Mouse (Mus musculus) lung, adult 2 months (tissue): ENCODE measurements around the gene Med27. TPM values are rescaled to one million over a fixed set of nuclear protein-coding genes. Genes with fewer than 3 reads are reported as not detected.

Experiments used
- DNase-seq: peaks from one replicate; pipeline ENCODE4 v3.0.0; 2022
- H3K4me1 ChIP-seq: fragments of 200-500 bp; 2 replicates; pipeline ENCODE4 v1.6.1; 2011; ENCODE audit warnings: low read length; ENCODE audit not compliant: control insufficient read depth, insufficient read depth
- H3K4me3 ChIP-seq: fragments of 200-500 bp; replicated peaks from 2 replicates; pipeline ENCODE3; 2011; ENCODE audit warnings: low read depth, mild to moderate bottlenecking, control low read depth, low read length; ENCODE audit errors: extremely low read depth
- CTCF ChIP-seq: fragments of 200-500 bp; IDR thresholded peaks from 2 replicates; pipeline ENCODE4 v1.5.1; 2011; ENCODE audit warnings: mild to moderate bottlenecking, low read length, control low read depth; ENCODE audit not compliant: insufficient read depth
- POLR2A ChIP-seq: fragments of 200-500 bp; IDR thresholded peaks from 2 replicates; pipeline ENCODE4 v1.6.1; 2011; ENCODE audit warnings: low read depth, mild to moderate bottlenecking, control low read depth, low read length, borderline replicate concordance; ENCODE audit errors: extremely low read depth
- WGBS: fragments of 180-500 bp; shearing (Covaris S2); methylation state at CpG from one replicate; pipeline ENCODE4 v1.1.7; 2018; 5-methylcytosine and 5-hydroxymethylcytosine counted together
- polyA plus RNA-seq: library from polyadenylated mRNA; depleted of rRNA; stranded (reverse); fragments of >200 nt; gene quantifications from 2 replicates; pipeline ENCODE4 v1.2.3, GENCODE M21; 2012

Gene Med27
- polyA plus RNA-seq, 1 experiment: 38.7 TPM

DNA sequence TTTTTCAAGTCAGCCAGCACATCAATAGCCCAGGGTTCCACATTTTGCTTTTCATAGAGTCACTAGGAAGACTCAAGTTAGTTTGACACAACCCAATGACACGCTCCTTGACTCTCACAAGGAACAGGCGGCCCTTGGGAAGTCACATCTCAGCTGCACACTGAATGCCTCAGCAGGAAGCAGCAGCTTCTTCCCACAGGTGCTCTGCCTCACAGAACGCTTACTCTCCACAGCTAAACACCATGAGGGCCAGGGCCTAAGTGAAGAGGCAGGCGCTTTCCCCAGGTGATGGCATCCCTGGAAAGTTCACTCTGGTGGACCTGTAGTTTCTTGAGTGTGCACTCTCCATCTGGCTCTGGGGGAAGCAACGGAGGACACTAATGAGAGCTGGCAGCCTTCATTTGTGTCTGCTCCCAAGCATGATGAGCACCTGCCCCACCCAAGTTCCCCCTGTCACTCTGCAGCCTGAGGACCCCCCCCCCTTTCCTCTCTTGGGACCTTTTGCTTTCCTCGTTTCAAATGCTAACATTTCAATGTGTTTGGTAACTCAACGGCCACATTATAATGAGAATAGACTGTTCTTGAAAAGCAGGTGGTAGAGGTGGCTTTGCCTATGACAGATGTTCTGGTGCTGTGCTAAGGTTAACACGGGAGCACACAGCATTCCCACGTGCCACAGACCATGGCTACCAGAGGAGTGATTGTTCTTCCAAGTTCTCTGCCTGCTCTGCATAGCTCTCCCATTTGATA, 154.2 kb downstream of the Med27 start:
- WGBS: 80% methylated on average over 9 of the region's 9 CpGs
- Histone ChIP-seq H3K4me3 (no peak overlapping the region), H3K4me1 (no peaks in the 10 kb centered on the region)
- DNase-seq: no peak
- TF ChIP-seq CTCF: no peak
- no peak for TF ChIP-seq POLR2A

DNA sequence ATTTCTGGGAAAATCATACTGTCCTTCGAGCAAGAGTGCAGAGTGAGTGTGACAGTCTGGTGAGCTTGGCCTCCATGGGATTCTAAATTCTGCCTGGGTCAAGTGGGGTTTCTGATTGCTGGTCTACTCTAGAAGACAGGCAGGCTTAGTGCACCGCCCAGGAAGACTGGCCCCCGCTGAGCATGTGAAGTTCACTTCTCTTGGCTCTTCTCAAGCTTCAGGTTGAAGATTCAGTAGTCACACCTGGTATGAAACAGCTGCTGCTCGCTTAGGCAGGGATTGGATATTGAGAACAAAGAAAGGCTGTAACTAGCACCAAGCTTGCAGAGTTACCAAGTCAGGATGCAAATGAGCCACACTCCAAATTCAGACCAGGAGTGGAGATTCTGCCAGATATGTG, 154.8 kb downstream of the Med27 start:
- WGBS: 82% methylated on average over 4 of the region's 4 CpGs
- no peaks in the 10 kb centered on the region for H3K4me1 ChIP-seq
- no peak for DNase-seq
- no peak for TF ChIP-seq CTCF
- no peak for TF ChIP-seq POLR2A
- H3K4me3 ChIP-seq: no peak overlapping the region

DNA sequence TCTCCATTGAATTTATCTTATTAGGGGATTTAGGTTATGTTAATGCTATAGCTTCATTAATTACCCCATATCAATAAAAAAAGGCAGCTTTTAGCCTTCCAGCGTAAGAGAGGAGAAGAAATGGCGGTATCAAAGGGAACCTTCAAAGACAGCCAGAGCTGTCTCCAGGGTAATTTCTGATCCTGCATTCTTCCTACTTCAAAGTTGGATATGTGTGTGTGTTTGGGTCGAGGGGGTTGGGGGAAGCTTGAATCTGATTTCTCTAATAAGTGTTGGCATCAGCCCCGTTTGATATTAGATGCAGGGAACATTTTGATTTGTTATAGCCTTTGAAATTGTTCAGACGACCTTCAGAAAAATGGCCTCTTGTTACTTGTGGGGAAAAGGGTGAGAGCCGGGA, 158.2 kb downstream of the Med27 start:
- no peaks in the 10 kb centered on the region for H3K4me1 ChIP-seq
- DNase-seq: no peak
- WGBS: 79% methylated on average over 6 of the region's 6 CpGs
- TF ChIP-seq POLR2A (no peak), CTCF (no peak)
- H3K4me3 ChIP-seq: no peak overlapping the region

DNA sequence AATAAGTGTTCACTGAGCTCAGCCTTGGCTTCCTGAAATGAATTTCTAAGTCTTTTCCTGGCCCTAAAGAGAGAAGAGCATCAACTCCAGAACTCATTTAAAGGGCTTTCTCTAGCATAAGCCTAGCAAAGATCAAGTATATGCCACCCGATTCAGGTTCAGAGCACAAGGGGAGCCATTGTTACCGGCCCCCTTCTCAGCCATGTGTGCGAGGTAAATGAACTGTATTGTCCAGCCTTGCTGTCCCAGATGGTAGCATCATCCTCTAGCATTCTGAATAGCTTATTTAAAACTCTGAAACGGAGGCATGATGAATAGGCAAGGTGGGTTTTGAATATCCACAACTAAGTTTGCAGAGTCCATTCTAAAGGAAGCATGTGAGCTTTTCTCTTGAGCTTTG, 159.8 kb downstream of the Med27 start:
- DNase-seq: no peak
- TF ChIP-seq CTCF (no peak), POLR2A (no peak)
- 85% methylated on average over 4 of the region's 4 CpGs for WGBS

DNA sequence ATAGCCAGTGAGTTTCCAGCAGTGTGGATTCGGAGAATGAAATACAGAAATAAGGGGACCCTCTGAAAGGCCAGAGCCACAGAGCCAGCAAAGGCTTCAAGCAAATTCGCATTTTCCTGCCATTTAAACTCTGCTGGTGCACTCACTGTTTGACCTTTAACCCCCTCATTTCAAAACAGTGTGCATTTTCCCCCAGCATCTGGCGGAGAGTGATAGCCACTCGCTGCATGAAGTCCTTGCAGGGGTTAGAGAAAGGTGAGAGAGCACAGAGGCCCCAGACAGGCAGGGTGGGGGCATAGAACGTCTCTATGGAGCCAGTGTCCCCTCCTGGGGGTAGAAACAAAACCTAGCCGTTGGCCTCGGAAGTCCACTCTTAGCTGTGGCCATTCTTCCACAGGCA, 166.5 kb downstream of the Med27 start:
- 71% methylated on average over 7 of the region's 7 CpGs for WGBS
- TF ChIP-seq POLR2A (no peak), CTCF (no peak)

More for the DNA sequence above, 159.8 kb downstream of the Med27 start:
- H3K4me1 ChIP-seq: no peaks in the 10 kb centered on the region
- no peak overlapping the region for H3K4me3 ChIP-seq

DNA sequence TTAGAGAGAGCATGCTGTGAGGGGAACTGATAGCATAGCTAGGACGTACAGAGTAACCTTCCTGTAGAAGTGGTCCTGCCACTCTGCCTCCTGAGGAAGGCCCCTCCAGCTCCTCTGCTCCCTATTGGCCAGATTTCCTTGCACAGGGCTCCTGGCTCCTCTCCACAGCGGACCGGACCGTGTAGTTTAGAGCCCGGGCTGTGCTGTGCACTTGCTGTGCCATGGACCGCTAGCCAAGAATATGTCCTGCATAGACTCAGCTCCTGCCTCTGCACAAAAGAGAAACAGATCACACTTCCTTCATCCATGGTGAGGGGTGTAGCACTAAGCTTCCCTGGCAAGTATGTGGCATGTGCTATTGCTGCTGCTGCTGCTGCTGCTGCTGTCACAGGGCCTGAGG, 168.2 kb downstream of the Med27 start:
- TF ChIP-seq POLR2A (no peak), CTCF (no peak)
- 79% methylated on average over 6 of the region's 6 CpGs for WGBS

More for the DNA sequence above, 166.5 kb downstream of the Med27 start:
- no peak overlapping the region for H3K4me3 ChIP-seq
- DNase-seq: no peak
- no peaks in the 10 kb centered on the region for H3K4me1 ChIP-seq

DNA sequence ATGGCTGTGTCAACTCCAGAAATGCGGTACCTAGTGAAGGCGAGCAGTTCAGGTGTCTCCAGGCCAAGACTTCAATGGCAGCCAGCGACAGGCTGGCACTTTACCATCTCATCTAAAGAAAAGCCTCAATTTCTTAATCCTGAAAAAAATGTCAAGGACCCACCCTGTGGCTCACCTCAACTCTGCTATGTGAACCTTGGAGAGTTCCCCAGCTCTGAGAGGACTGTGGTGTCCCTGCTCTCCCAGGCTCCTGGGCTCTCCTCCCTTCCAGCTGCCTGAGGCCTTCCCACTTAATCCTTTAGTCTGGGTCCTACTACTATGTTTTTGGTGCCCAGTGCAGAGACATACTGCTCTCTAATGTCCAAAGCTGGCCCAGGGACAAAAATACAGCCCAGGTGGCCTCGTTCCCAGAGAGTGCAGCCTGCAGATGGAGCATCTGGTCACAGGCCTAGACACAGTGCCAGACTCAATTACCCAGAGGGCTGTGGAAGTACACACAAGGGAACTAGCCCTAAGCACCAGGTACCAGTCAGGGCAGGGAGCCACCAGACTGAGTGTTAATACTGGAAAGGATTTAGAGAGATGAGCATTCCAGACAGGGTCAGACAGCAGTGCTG, 169.3 kb downstream of the Med27 start:
- 88% methylated on average over 4 of the region's 4 CpGs for WGBS
- no peak for TF ChIP-seq CTCF
- TF ChIP-seq POLR2A: no peak
- no peak overlapping the region for H3K4me3 ChIP-seq
- DNase-seq: no peak
- no peaks in the 10 kb centered on the region for H3K4me1 ChIP-seq

More for the DNA sequence above, 168.2 kb downstream of the Med27 start:
- no peak overlapping the region for H3K4me3 ChIP-seq
- no peaks in the 10 kb centered on the region for H3K4me1 ChIP-seq
- no peak for DNase-seq

DNA sequence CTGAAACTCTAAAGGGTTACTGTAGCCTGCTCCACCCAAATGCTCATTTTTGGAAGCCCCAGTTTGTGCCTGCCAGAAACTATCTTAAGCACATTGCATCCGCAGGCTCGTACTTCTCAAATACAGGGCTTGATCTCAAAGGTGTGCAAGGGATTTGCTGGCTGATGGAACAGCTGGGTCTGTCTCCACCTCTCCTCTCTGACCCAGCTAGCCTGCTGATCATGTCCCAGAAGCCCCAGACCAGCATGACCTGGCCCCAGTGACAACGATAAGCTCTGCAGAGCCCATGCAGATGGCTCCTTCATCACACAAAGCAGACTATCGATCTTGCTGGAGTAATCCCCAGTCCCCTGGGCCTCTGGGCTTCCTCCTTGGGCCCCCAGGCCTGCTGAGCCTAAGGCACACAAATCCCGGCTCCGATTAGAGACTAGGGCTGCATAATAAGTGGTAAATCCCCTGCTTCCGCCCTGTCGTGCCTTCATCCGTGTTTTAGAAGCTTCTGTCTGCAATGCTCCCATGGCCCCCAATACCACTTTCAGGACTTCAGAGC, 170.1 kb downstream of the Med27 start:
- WGBS: 70% methylated on average over 9 of the region's 9 CpGs
- no peak for TF ChIP-seq POLR2A
- TF ChIP-seq CTCF: no peak
- no peak for DNase-seq

DNA sequence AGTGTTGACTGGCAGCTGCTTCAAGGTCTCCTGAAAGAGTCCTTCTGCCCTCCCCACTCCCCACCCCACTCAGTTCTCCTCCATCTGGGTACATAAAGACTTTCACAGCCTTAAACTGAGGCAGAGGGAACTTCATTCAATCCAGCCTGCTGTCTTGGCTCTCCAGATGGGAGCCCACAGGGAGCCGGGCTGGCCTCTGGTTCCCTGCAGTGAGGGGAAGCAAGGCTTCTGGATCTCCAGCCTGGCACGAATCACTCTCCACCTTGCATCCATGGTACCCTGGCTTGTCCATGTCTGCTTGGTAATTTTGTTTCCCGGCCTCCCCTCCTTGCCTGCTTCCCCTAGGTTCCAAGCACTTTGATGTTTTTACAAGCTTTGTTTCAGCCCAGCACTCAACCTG, 172.8 kb downstream of the Med27 start:
- WGBS: 57% methylated on average over 3 of the region's 3 CpGs

More for the DNA sequence above, 170.1 kb downstream of the Med27 start:
- Histone ChIP-seq H3K4me1 (no peaks in the 10 kb centered on the region), H3K4me3 (no peak overlapping the region)

More for the DNA sequence above, 172.8 kb downstream of the Med27 start:
- H3K4me3 ChIP-seq: no peak overlapping the region
- DNase-seq: no peak
- TF ChIP-seq CTCF (no peak), POLR2A (no peak)
- H3K4me1 ChIP-seq: no peaks in the 10 kb centered on the region
